Mouse (Mus musculus) liver, postnatal 0 days (tissue): ENCODE results near the gene Prss43. TPM values are rescaled to one million over a fixed set of nuclear protein-coding genes. Genes with fewer than 3 reads are reported as not detected.

ENCODE experiments used
- ATAC-seq: fragments of 200-750 bp; cut with Nextera tagmentation; 2 replicates; pipeline ENCODE4 v1.8.0; 2017; ENCODE audit warnings: mild to moderate bottlenecking, moderate library complexity
- DNase-seq: peaks from one replicate; pipeline ENCODE4 v3.0.0-alpha.2; 2016
- H3K27ac ChIP-seq: fragments of 300-500 bp; sonication (generic); 2 replicates; pipeline ENCODE4 v1.5.1; 2014; ENCODE audit warnings: antibody characterized with exemption, moderate library complexity, mild to moderate bottlenecking, low read depth
- H3K27me3 ChIP-seq: fragments of 300-500 bp; sonication (generic); 2 replicates; pipeline ENCODE4 v1.6.1; 2014; ENCODE audit warnings: low read length, control low read depth, mixed read lengths; ENCODE audit not compliant: insufficient read depth
- H3K36me3 ChIP-seq: fragments of 300-500 bp; sonication (generic); replicated peaks from 2 replicates; pipeline ENCODE4 v1.6.1; 2014; ENCODE audit warnings: mild to moderate bottlenecking, control low read depth, low read length, moderate library complexity, mixed read lengths; ENCODE audit not compliant: insufficient read depth
- H3K4me1 ChIP-seq: fragments of 300-500 bp; sonication (generic); 2 replicates; pipeline ENCODE4 v1.6.1; 2014; ENCODE audit warnings: antibody characterized with exemption, mild to moderate bottlenecking, control low read depth; ENCODE audit not compliant: insufficient read depth
- H3K4me2 ChIP-seq: fragments of 300-500 bp; sonication (generic); 2 replicates; pipeline ENCODE4 v1.6.1; 2014; ENCODE audit warnings: low read depth, mild to moderate bottlenecking, low read length, moderate library complexity, mixed read lengths
- H3K4me3 ChIP-seq: fragments of 300-500 bp; sonication (generic); 2 replicates; pipeline ENCODE4 v1.5.1; 2014; ENCODE audit warnings: low read depth, low read length
- H3K9ac ChIP-seq: fragments of 300-500 bp; sonication (generic); replicated peaks from 2 replicates; pipeline ENCODE4 v1.6.1; 2014; ENCODE audit warnings: mild to moderate bottlenecking, moderate library complexity
- H3K9me3 ChIP-seq: fragments of 300-500 bp; sonication (generic); 2 replicates; pipeline ENCODE4 v1.6.1; 2016; ENCODE audit warnings: mild to moderate bottlenecking, control low read depth, low read length, mixed read lengths
- CTCF ChIP-seq: sonication (generic); IDR thresholded peaks from 2 replicates; pipeline ENCODE4 v1.5.1; 2016; ENCODE audit warnings: antibody characterized with exemption, low read depth
- EP300 ChIP-seq: IDR thresholded peaks from 2 replicates; pipeline ENCODE4 v1.6.1; 2016; ENCODE audit warnings: antibody characterized with exemption, low read depth, mild to moderate bottlenecking
- WGBS: fragments of 180-500 bp; shearing (Covaris S2); extraction: QIAGEN DNeasy Blood & Tissue Kit; methylation state at CpG from one replicate; pipeline ENCODE4 v1.1.7; 2014; ENCODE audit not compliant: insufficient replicate concordance; 5-methylcytosine and 5-hydroxymethylcytosine counted together
- polyA plus RNA-seq: library from polyadenylated mRNA; unstranded; fragments of >200 nt; fragmentation: Nextera tagmentation; extraction: Ambion mirVana; gene quantifications from 2 replicates; pipeline ENCODE4 v1.2.1, GENCODE M21; 2015

The Prss43 gene
- polyA plus RNA-seq, 1 experiment from 2014 or later = not detected

DNA sequence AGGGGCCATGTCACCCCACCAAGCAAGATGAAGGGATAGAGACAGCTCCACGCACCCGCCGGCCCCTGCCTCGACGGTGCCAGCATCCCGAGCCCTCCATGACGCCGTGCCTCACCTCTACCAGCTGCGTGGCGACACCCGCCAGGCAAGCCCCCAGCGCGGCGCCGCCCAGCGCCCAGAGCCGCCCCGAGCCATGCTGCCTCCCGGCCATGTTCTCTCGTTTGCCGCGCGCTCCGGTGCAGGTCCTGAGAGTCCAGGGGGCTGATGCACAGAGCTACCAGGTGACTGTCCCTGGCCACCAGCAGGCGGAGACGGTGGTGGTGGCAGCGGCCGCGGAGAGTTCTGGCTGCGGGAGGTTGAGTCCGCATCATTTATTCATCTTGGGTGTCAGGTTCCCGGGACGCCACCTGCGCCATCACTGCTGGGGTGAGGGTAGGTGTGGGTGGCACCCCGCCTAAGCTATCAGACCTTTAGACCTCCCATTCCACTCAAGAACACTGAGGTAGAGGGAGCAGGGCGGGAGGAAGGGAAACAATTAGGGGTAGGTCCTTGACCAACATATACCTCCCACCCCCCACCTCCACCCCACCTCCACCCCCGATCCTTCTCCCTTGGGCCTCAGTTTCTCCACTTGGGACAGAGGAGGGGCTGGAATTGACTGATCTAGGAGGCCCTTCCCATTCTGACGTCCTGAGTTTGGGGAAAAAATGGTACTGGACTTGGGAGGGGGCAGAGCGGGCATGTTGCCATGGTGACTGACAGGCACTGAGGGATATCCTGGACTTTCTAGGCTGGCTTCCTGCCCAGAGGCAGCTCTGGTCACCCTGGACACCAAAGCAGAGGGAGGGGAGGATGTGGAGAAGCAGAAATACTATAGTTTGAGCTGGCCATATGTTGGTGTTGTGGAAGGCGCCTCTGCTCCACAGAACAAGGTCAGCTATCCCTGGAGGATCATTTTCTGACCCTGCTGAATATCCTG, 47.5 kb downstream of the Prss43 start:
- Histone ChIP-seq H3K36me3 (no peaks in the 10 kb centered on the region), H3K9ac (no peak overlapping the region), H3K4me3 (no peak overlapping the region), H3K4me2 (peak overlapping the region; percentile 26; the same call in 1 of the 2 replicates), H3K9me3 (no peaks in the 10 kb centered on the region), H3K27ac (0 out of 2 replicates have a peak overlapping the region, but pooled peaks have one; percentile 0), H3K27me3 (0 out of 2 replicates have a peak, but pooled peaks cover 4% of the 10 kb centered on the region), H3K4me1 (peaks cover 17% of the 10 kb centered on the region; the same call in 1 of the 2 replicates)
- DNase-seq (peak; percentile 51), ATAC-seq (no peak)
- WGBS = 21% methylated on average over 40 of the region's 40 CpGs
- TF ChIP-seq EP300 = no peak
- no peak for TF ChIP-seq CTCF

DNA sequence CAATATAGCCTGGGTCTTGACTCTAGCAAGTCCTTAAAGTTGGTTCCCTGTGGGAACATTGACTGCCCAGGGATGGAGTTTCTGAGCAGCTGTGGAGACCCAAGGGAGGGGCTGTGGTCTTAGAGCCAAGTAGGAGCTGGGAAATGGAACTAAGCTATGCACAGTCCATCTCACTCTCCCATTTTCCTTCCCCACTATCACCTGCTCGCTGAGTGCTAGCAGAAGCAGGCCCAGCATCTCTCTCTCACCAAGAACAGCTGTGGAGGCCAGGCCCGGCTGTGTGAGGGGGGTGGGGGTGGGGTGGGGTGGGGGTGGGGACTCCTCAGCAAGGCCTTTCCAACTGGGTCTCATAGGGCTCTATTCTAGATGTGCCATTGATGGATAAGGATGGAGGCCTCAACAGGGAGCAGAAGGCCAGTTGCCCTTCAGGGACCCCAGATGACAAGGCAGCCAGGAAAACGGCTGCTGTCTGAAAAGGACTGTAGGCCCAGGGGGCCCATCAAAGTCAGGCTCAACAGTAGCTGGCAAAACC, 48.2 kb downstream of the Prss43 start:
- Histone ChIP-seq H3K27ac (peak overlapping the region; percentile 37; the same call in 1 of the 2 replicates), H3K9ac (no peak overlapping the region), H3K27me3 (peaks cover 7% of the 10 kb centered on the region; the same call in 1 of the 2 replicates)

DNA sequence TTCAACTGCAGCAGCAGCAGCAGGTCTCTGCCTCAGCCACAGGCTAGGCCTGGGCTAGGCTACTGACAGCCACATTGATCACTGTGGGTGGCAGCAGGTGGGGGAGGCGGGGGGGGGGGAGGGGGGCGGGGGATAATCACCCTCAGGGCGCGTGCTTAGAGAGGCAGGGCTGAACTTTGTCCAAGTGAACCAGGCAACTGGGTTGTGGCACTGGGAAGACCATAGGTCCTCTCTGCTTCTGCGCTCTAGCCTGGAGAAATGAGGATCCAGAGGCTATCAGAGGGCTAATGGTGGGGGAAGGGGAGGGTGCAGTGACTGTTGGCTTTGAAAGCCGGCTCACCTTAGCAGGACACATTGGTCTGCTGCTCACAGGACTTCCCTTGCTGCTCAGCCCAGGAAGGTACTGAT, 48.8 kb downstream of the Prss43 start:
- DNase-seq (peak; percentile 74), ATAC-seq (peak; percentile 73)
- Histone ChIP-seq H3K27ac (peak overlapping the region; percentile 84), H3K9me3 (no peaks in the 10 kb centered on the region), H3K27me3 (peaks cover 12% of the 10 kb centered on the region), H3K4me3 (no peak overlapping the region), H3K4me2 (no peak overlapping the region), H3K36me3 (no peaks in the 10 kb centered on the region), H3K4me1 (peaks cover 17% of the 10 kb centered on the region; the same call in 1 of the 2 replicates), H3K9ac (no peak overlapping the region)
- TF ChIP-seq EP300 (no peak), CTCF (no peak)
- WGBS = 46% methylated on average over 2 of the region's 6 CpGs

More for the DNA sequence above, 48.2 kb downstream of the Prss43 start:
- ATAC-seq = no peak
- Histone ChIP-seq H3K36me3 (no peaks in the 10 kb centered on the region), H3K4me1 (peaks cover 17% of the 10 kb centered on the region; the same call in 1 of the 2 replicates), H3K9me3 (no peaks in the 10 kb centered on the region), H3K4me3 (no peak overlapping the region), H3K4me2 (no peak overlapping the region)
- DNase-seq = no peak
- TF ChIP-seq CTCF (no peak), EP300 (no peak)
- 37% methylated on average over 3 of the region's 3 CpGs for WGBS

DNA sequence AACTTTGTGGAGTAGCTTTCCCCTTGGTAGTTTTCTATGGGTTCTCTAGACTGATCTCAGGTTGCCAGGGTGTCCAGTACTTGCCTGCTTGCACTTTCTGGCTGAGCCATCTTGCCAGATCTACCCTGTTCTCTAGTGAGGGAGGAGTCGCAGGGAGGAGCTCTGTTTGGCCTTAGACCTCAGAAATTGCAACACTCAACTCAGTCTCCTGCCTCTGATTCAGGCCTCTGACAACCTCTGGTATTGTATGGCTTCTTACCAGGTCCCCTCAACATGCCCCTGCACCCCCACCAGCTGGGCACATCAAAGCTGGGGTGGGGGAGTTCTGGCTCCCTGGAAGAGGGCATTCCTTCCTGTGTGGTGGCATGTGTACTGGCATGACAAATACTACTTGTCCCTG, 50.9 kb downstream of the Prss43 start:
- Histone ChIP-seq H3K4me2 (peak overlapping the region; percentile 77; the same call in 1 of the 2 replicates), H3K9me3 (no peaks in the 10 kb centered on the region), H3K4me1 (peaks cover 22% of the 10 kb centered on the region), H3K4me3 (no peak overlapping the region), H3K27me3 (peaks cover 21% of the 10 kb centered on the region), H3K36me3 (no peaks in the 10 kb centered on the region), H3K27ac (peak overlapping the region; percentile 84), H3K9ac (peak overlapping the region; percentile 51)
- WGBS = 32% methylated on average over 1 of the region's 1 CpGs
- DNase-seq (no peak), ATAC-seq (0 out of 2 replicates have a peak, but pooled peaks have one; percentile 18)
- TF ChIP-seq EP300 (no peak), CTCF (no peak)

DNA sequence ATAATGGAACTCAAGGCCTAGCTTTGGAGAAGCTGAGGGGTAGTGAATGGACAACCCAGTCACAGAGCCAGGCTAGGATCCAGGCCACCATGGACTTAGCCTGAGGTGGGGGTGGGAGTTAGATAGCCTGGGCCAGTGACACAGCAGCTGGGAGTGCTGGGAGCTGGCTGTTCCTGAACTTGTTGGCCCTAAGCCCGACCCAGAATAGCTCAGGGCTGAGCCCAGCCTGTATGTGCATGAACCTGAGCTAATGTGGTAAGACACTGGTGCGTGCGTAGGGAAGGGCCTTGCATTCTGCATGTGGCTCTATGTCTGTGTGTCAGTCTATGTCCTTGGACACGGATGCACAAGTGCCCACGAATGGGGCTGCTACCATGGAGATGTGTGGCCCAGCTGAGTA, 51.4 kb downstream of the Prss43 start:
- H3K4me3 ChIP-seq = no peak overlapping the region
- peak overlapping the region; percentile 77 for H3K4me2 ChIP-seq
- peaks cover 21% of the 10 kb centered on the region for H3K27me3 ChIP-seq
- TF ChIP-seq EP300 (no peak), CTCF (no peak)
- ATAC-seq (peak; percentile 61), DNase-seq (peak; percentile 55)
- H3K36me3 ChIP-seq = no peaks in the 10 kb centered on the region
- H3K27ac ChIP-seq = peak overlapping the region; percentile 84
- no peaks in the 10 kb centered on the region for H3K9me3 ChIP-seq
- H3K4me1 ChIP-seq = peaks cover 22% of the 10 kb centered on the region
- H3K9ac ChIP-seq = peak overlapping the region; percentile 51
- WGBS = 60% methylated on average over 5 of the region's 5 CpGs
